Mouse (Mus musculus): ENCODE measurements around the gene Pik3ip1.

DNA sequence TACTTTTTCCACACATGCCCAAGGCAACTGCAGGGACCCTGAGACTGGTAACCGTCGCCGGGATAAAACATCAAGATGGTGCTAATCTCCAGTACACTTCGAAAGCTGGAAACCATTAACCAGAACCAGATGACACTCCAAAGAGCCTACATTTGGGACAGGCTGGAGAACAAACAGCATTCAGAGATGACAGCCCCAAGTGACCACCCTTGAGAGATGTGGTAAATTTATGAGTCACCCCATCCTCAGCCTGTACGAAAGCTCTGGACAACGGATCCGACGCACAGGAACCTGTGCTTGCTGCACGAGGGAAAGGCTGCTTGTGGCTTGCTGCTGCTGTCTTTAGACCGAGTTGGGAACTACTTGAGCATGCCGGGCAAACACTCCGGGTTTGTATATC lies 44.5 kb downstream of the Pik3ip1 start:
- TF ChIP-seq CTCF (IDR thresholded peaks at IDR 0.05; ENCODE audit: low read depth) (no peak), EP300 (IDR thresholded peaks at IDR 0.05; ENCODE audit: low read depth) (no peak)
